Mouse (Mus musculus): ENCODE measurements at regions not wholly inside any gene's neighbourhood (a gene's known extent, or its start where the extent isn't known, plus 50 kb on each side); places are given as distances from the start of the nearest gene placed in this dataset.

- Histone ChIP-seq H3K36me3 (replicated peaks in 1 of 2; ENCODE audit: control insufficient read depth in 1 of 2, insufficient read depth in 1 of 2, low read length in 1 of 2) (no peaks in the 10 kb centered on the region), H3K9me3 (replicated peaks; ENCODE audit: low read length) (peaks cover 2% of the 10 kb centered on the region), H3K79me2 (replicated peaks; ENCODE audit: control insufficient read depth, extremely low read depth, insufficient read depth, poor library complexity, severe bottlenecking) (no peaks in the 10 kb centered on the region), H3K4me1 (ENCODE audit: control insufficient read depth in 1 of 2, insufficient read depth in 2 of 2) (no peaks in the 10 kb centered on the region; a peak in 1 of 4 replicates), H3K27ac (ENCODE audit: insufficient read depth, low read depth) (no peak overlapping the region), H3K27me3 (replicated peaks) (peaks cover 70% of the 10 kb centered on the region), H3K4me2 (ENCODE audit: insufficient read depth, low read depth, poor library complexity, severe bottlenecking) (no peak overlapping the region), H3K4me3 (replicated peaks in 1 of 3; ENCODE audit: low read depth in 2 of 3, low read length in 2 of 3, poor library complexity in 1 of 3) (no peak overlapping the region), H3K9ac (ENCODE audit: insufficient read depth, low read depth) (no peak overlapping the region)
- in situ Hi-C loops (cut with MboI; ENCODE audit: low pct_ligation_motif_present, low pct_unique_long_range_greater_than_20kb, low sequenced_read_pairs) = no loop called here
- TF ChIP-seq PAX5 (IDR thresholded peaks at IDR 0.05; ENCODE audit: low read length) (no peak), HCFC1 (IDR thresholded peaks at IDR 0.05; ENCODE audit: low read depth, low read length) (no peak), UBTF (IDR thresholded peaks at IDR 0.05; ENCODE audit: low read depth, low read length) (no peak), RCOR1 (conservative IDR thresholded peaks at IDR 0.05; ENCODE audit: low read depth, low read length) (no peak), EP300 (IDR thresholded peaks at IDR 0.05; ENCODE audit: low read length) (no peak), POLR2A (IDR thresholded peaks at IDR 0.05; ENCODE audit: low read depth, low read length) (no peak), ETS1 (conservative IDR thresholded peaks at IDR 0.05; ENCODE audit: low read depth, low read length) (no peak), MAX (IDR thresholded peaks at IDR 0.05; ENCODE audit: low read length) (no peak), MYC (IDR thresholded peaks at IDR 0.05; ENCODE audit: low read depth, low read length) (no peak), ELF1 (IDR thresholded peaks at IDR 0.05; ENCODE audit: low read depth, low read length) (no peak), SMC3 (IDR thresholded peaks at IDR 0.05; ENCODE audit: low read depth, low read length) (no peak), NELFE (IDR thresholded peaks at IDR 0.05; ENCODE audit: low read depth, low read length) (no peak), ZMIZ1 (IDR thresholded peaks at IDR 0.05; ENCODE audit: low read depth, low read length) (no peak), ZKSCAN1 (IDR thresholded peaks at IDR 0.05; ENCODE audit: borderline replicate concordance, low read depth, low read length) (no peak), MAFK (IDR thresholded peaks at IDR 0.05; ENCODE audit: insufficient replicate concordance, low read length) (no peak), GABPA (IDR thresholded peaks at IDR 0.05; ENCODE audit: insufficient replicate concordance, low read depth, low read length) (no peak), MAZ (IDR thresholded peaks at IDR 0.05; ENCODE audit: low read depth, low read length) (no peak)
- dilution Hi-C loops (cut with MboI; ENCODE audit: extremely low pct_ligation_motif_present, extremely low pct_unique_long_range_greater_than_20kb, low sequenced_read_pairs) = no loop called here
- no peak for DNase-seq (ENCODE audit: extremely low read depth)
These were observed 89.7 kb upstream of the A230072I06Rik start for GRCm38 (mm10) chr8:12188960-12189359.

GRCm38 (mm10) chr8:12192006-12192405, 86.6 kb upstream of the A230072I06Rik start:
- peaks cover 2% of the 10 kb centered on the region for H3K9me3 ChIP-seq (replicated peaks; ENCODE audit: low read length)
- H3K27ac ChIP-seq (ENCODE audit: insufficient read depth, low read depth) = no peak overlapping the region
- no peak overlapping the region for H3K9ac ChIP-seq (ENCODE audit: insufficient read depth, low read depth)
- peak; percentile 49 for DNase-seq (ENCODE audit: extremely low read depth)
- no peaks in the 10 kb centered on the region; a peak in 1 of 4 replicates for H3K4me1 ChIP-seq (ENCODE audit: control insufficient read depth in 1 of 2, insufficient read depth in 2 of 2)
- no peak for TF ChIP-seq NRF1 (IDR thresholded peaks at IDR 0.05; ENCODE audit: low read depth, low read length)
- peak; percentile 16; the same call in 1 of the 2 replicates for TF ChIP-seq SMC3 (IDR thresholded peaks at IDR 0.05; ENCODE audit: low read depth, low read length)
- peak; percentile 15 for TF ChIP-seq RAD21 (IDR thresholded peaks at IDR 0.05; ENCODE audit: low read depth, low read length)
- TF ChIP-seq NELFE (IDR thresholded peaks at IDR 0.05; ENCODE audit: low read depth, low read length) = no peak
- TF ChIP-seq CTCF (conservative IDR thresholded peaks at IDR 0.05 in 1 of 2, IDR thresholded peaks at IDR 0.05 in 1 of 2; ENCODE audit: low read depth in 2 of 2, low read length in 2 of 2) = peak; percentile 55 to 97
- no peak for TF ChIP-seq USF2 (conservative IDR thresholded peaks at IDR 0.05; ENCODE audit: low read depth, low read length)
- no peak for TF ChIP-seq POLR2AphosphoS2 (IDR thresholded peaks at IDR 0.05; ENCODE audit: low read depth, low read length)
- TF ChIP-seq MAZ (IDR thresholded peaks at IDR 0.05; ENCODE audit: low read depth, low read length) = no peak
- TF ChIP-seq ETS1 (conservative IDR thresholded peaks at IDR 0.05; ENCODE audit: low read depth, low read length) = no peak
- no peak for TF ChIP-seq EP300 (IDR thresholded peaks at IDR 0.05; ENCODE audit: low read length)
- TF ChIP-seq JUND (conservative IDR thresholded peaks at IDR 0.05; ENCODE audit: low read depth, low read length) = no peak
- no peak for TF ChIP-seq JUN (IDR thresholded peaks at IDR 0.05; ENCODE audit: insufficient read depth, low read depth, low read length)
- in situ Hi-C loops (cut with MboI; ENCODE audit: low pct_ligation_motif_present, low pct_unique_long_range_greater_than_20kb, low sequenced_read_pairs) (no loop called here), dilution Hi-C loops (cut with MboI; ENCODE audit: extremely low pct_ligation_motif_present, extremely low pct_unique_long_range_greater_than_20kb, low sequenced_read_pairs) (no loop called here)
- H3K4me2 ChIP-seq (ENCODE audit: insufficient read depth, low read depth, poor library complexity, severe bottlenecking) = no peak overlapping the region
- no peaks in the 10 kb centered on the region for H3K79me2 ChIP-seq (replicated peaks; ENCODE audit: control insufficient read depth, extremely low read depth, insufficient read depth, poor library complexity, severe bottlenecking)
- H3K36me3 ChIP-seq (replicated peaks in 1 of 2; ENCODE audit: control insufficient read depth in 1 of 2, insufficient read depth in 1 of 2, low read length in 1 of 2) = no peaks in the 10 kb centered on the region
- peaks cover 63% of the 10 kb centered on the region for H3K27me3 ChIP-seq (replicated peaks)
- no peak overlapping the region for H3K4me3 ChIP-seq (replicated peaks in 1 of 3; ENCODE audit: low read depth in 2 of 3, low read length in 2 of 3, poor library complexity in 1 of 3)
